Mouse (Mus musculus): Measurements from ENCODE around the gene Fmnl2. TPM values are rescaled to one million over a fixed set of nuclear protein-coding genes. Genes with fewer than 3 reads are reported as not detected.

Gene Fmnl2
- total RNA-seq, 2 experiments from 2014 or later = 41.9 to 43.2 TPM

GRCm38 (mm10) chr2:52949556-52949955 lies 91.9 kb downstream of the Fmnl2 start:
- DNase-seq (ENCODE audit: low spot score in 2 of 2) = no peak

GRCm38 (mm10) chr2:52950226-52950625 lies 92.6 kb downstream of the Fmnl2 start:
- no peak for DNase-seq (ENCODE audit: low spot score in 2 of 2)

- no peak for DNase-seq (ENCODE audit: low spot score in 2 of 2)
Observed at GRCm38 (mm10) chr2:52952202-52952730, 94.6 kb downstream of the Fmnl2 start.

GRCm38 (mm10) chr2:52955090-52955489 lies 97.4 kb downstream of the Fmnl2 start:
- DNase-seq (ENCODE audit: low spot score in 2 of 2) = peak; percentile 70 to 76

GRCm38 (mm10) chr2:52955831-52956230 lies 98.2 kb downstream of the Fmnl2 start:
- no peak for DNase-seq (ENCODE audit: low spot score in 2 of 2)

- no peak for DNase-seq (ENCODE audit: low spot score in 2 of 2)
Observed at GRCm38 (mm10) chr2:52957771-52958534, 100.3 kb downstream of the Fmnl2 start.

GRCm38 (mm10) chr2:52958535-52959290 lies 101.1 kb downstream of the Fmnl2 start:
- peak; percentile 53 to 63 for DNase-seq (ENCODE audit: low spot score in 2 of 2)

- no peak for DNase-seq (ENCODE audit: low spot score in 2 of 2)
Observed at GRCm38 (mm10) chr2:52959291-52959621, 101.6 kb downstream of the Fmnl2 start.

GRCm38 (mm10) chr2:52959982-52960381 lies 102.3 kb downstream of the Fmnl2 start:
- DNase-seq (ENCODE audit: low spot score in 2 of 2) = peak in 1 of 2 experiments; percentile 44

GRCm38 (mm10) chr2:52960697-52961096 lies 103.0 kb downstream of the Fmnl2 start:
- DNase-seq (ENCODE audit: low spot score in 2 of 2) = no peak

GRCm38 (mm10) chr2:52963439-52963838 lies 105.8 kb downstream of the Fmnl2 start:
- DNase-seq (ENCODE audit: low spot score in 2 of 2) = no peak

- no peak for DNase-seq (ENCODE audit: low spot score in 2 of 2)
Observed at GRCm38 (mm10) chr2:52964386-52964928, 106.8 kb downstream of the Fmnl2 start.

GRCm38 (mm10) chr2:52966227-52966626 lies 108.6 kb downstream of the Fmnl2 start:
- DNase-seq (ENCODE audit: low spot score in 2 of 2) = no peak

GRCm38 (mm10) chr2:52966820-52967460 lies 109.3 kb downstream of the Fmnl2 start:
- no peak for DNase-seq (ENCODE audit: low spot score in 2 of 2)

- DNase-seq (ENCODE audit: low spot score in 2 of 2) = no peak
Observed at GRCm38 (mm10) chr2:52967461-52967823, 109.8 kb downstream of the Fmnl2 start.

- no peak for DNase-seq (ENCODE audit: low spot score in 2 of 2)
Observed at GRCm38 (mm10) chr2:52968884-52969283, 111.2 kb downstream of the Fmnl2 start.

GRCm38 (mm10) chr2:52974056-52974455 lies 116.4 kb downstream of the Fmnl2 start:
- no peak for DNase-seq (ENCODE audit: low spot score in 2 of 2)

GRCm38 (mm10) chr2:52974776-52975175 lies 117.1 kb downstream of the Fmnl2 start:
- no peak for DNase-seq (ENCODE audit: low spot score in 2 of 2)

GRCm38 (mm10) chr2:52977921-52978675 lies 120.4 kb downstream of the Fmnl2 start:
- no peak for DNase-seq (ENCODE audit: low spot score in 2 of 2)

- DNase-seq (ENCODE audit: low spot score in 2 of 2) = no peak
Observed at GRCm38 (mm10) chr2:52978796-52979195, 121.1 kb downstream of the Fmnl2 start.

GRCm38 (mm10) chr2:52979280-52979763 lies 121.7 kb downstream of the Fmnl2 start:
- DNase-seq (ENCODE audit: low spot score in 2 of 2) = no peak

All from left cerebral cortex, adult 18-20 months (tissue).